Mouse (Mus musculus): ENCODE measurements at regions not wholly inside any gene's neighbourhood (a gene's known extent, or its start where the extent isn't known, plus 50 kb on each side); places are given as distances from the start of the nearest gene placed in this dataset.

- no peak for DNase-seq (ENCODE audit: low spot score in 2 of 2)
- intact Hi-C loops (cut with DNase I) = no loop called here
Measured at GRCm38 (mm10) chr14:78438064-78438677, 98.4 kb downstream of the Akap11 start.

GRCm38 (mm10) chr14:78436586-78436985 lies 100.0 kb downstream of the Akap11 start:
- intact Hi-C loops (cut with DNase I) = no loop called here
- no peak for DNase-seq (ENCODE audit: low spot score in 2 of 2)

- DNase-seq (ENCODE audit: low spot score in 2 of 2) = no peak
- intact Hi-C loops (cut with DNase I) = no loop called here
Measured at GRCm38 (mm10) chr14:78435982-78436381, 100.6 kb downstream of the Akap11 start.

DNA sequence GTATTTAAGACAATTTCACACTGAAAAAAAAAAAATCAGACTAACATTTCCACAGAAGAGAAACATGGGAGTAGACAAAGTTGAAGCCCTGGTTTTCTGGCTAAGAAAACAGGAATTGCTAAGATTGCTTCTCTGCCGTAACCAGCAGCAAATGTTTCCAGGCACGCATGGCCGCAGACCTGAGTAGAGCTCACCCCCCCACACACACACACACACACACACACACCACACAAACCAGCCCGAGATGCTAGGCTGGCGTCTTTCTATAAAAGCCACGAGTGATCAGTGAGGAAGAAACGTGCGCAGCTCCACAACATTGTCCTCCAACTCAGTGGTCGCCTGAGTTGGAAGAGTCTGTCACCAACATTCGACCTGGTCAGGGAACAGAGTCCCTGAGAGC lies 101.0 kb downstream of the Akap11 start:
- DNase-seq (ENCODE audit: low spot score in 2 of 2) = no peak
- intact Hi-C loops (cut with DNase I) = no loop called here

- intact Hi-C loops (cut with DNase I) = loop anchor here (5.0 kb wide), 1 partner anchor 147 kb away; no protein-coding TSS in a partner anchor
- DNase-seq (ENCODE audit: low spot score in 2 of 2) = no peak
Measured at GRCm38 (mm10) chr14:78434753-78435152, 101.9 kb downstream of the Akap11 start.

GRCm38 (mm10) chr14:78434126-78434525 lies 102.5 kb downstream of the Akap11 start:
- no peak for DNase-seq (ENCODE audit: low spot score in 2 of 2)
- intact Hi-C loops (cut with DNase I) = loop anchor here (5.0 kb wide), 1 partner anchor 147 kb away; no protein-coding TSS in a partner anchor

GRCm38 (mm10) chr14:78432471-78432870 lies 104.1 kb downstream of the Akap11 start:
- DNase-seq (ENCODE audit: low spot score in 2 of 2) = no peak
- intact Hi-C loops (cut with DNase I) = loop anchor here (5.0 kb wide), 1 partner anchor 145 kb away; no protein-coding TSS in a partner anchor

DNA sequence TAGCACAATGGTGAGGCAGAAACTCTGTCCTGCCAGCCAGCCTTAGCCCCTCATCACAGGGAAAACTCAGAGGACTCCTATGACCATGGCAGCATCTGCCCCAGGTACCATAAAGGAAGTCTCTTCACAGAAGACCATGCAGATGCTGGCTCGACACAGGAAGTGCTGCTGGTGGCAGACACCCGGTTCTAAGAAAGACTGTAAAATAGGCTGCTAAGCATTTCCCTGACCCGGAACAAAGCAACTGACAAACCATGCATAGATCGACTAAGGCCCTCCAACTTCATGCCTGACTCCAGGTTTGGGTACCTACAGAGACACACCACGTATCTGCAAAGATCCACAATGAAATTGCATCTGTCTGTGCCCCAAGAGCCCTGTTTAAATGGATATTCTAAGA lies 104.7 kb downstream of the Akap11 start:
- DNase-seq (ENCODE audit: low spot score in 2 of 2) = no peak
- intact Hi-C loops (cut with DNase I) = loop anchor here (5.0 kb wide), 1 partner anchor 145 kb away; no protein-coding TSS in a partner anchor

GRCm38 (mm10) chr14:78431406-78431805 lies 105.2 kb downstream of the Akap11 start:
- intact Hi-C loops (cut with DNase I) = loop anchor here (5.0 kb wide), 1 partner anchor 144 kb away; no protein-coding TSS in a partner anchor
- peak in 1 of 2 experiments; percentile 7 for DNase-seq (ENCODE audit: low spot score in 2 of 2)

- peak; percentile 9 to 14 for DNase-seq (ENCODE audit: low spot score in 2 of 2)
- intact Hi-C loops (cut with DNase I) = no loop called here
Measured at GRCm38 (mm10) chr14:78428233-78429019, 108.2 kb downstream of the Akap11 start.

- DNase-seq (ENCODE audit: low spot score in 2 of 2) = no peak
- intact Hi-C loops (cut with DNase I) = no loop called here
Measured at GRCm38 (mm10) chr14:78427062-78427461, 109.5 kb downstream of the Akap11 start.

DNA sequence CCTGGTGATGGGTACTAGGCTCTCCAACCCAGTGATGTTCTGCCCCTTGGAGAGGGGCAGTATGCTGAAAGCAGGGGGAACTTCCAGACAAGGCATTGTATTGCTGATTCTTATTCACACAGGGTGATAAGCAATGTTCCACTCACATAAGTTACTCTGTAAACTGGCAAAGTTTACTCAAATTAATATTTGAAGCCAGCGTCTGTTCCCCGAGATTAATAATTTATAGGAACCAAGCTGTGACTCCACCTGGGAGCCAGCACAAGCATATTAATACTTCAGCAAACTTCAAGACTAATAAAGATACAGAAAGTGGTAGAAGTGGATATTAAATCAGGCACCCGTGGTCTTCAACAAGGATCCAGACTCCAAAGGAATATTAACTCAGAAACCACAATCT lies 114.0 kb downstream of the Akap11 start:
- no peak for DNase-seq (ENCODE audit: low spot score in 2 of 2)
- intact Hi-C loops (cut with DNase I) = no loop called here

- intact Hi-C loops (cut with DNase I) = no loop called here
- DNase-seq (ENCODE audit: low spot score in 2 of 2) = no peak
Measured at GRCm38 (mm10) chr14:78420966-78421365, 113.1 kb upstream of the Tnfsf11 start.

DNA sequence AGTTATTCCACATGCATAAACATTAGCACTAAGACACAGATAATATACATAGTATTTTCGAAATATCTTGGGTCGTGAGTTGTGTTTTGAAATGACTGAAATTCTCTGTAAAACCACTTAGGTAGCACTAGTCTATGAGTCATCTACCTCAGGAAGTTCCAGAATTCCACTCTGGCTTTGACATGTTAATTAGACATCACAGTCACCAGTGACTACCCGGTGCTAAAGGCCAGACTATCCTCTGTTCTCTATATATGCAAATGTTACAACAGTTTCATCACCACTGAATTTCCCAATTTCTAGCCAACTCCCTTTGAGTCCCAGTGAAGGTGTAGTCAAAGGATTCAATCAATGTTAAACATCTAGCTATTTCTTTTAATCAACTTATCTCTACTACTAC lies 112.3 kb upstream of the Tnfsf11 start:
- intact Hi-C loops (cut with DNase I) = no loop called here
- no peak for DNase-seq (ENCODE audit: low spot score in 2 of 2)

DNA sequence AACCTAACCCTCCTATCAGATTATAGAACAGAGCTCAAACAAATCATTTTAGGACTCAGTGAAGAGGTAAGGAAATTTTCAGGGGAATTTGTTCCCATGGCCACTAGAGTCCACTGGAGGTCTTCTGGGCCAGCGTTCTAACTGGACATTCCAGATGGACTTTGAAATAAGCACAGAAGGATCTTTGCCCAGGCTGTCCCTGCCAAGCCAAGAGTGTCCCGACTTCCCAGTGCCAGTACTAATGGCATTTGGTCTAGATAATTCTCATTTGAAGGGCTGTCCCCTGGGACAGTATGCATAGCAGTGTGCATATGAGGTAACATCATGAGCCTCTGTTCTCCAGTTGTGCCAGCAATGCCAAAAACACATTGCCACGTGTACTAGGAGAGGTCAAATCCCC lies 97.7 kb upstream of the Tnfsf11 start:
- no peak for DNase-seq (ENCODE audit: low spot score in 2 of 2)
- intact Hi-C loops (cut with DNase I) = no loop called here

GRCm38 (mm10) chr14:78397914-78398313 lies 90.1 kb upstream of the Tnfsf11 start:
- intact Hi-C loops (cut with DNase I) = no loop called here
- no peak for DNase-seq (ENCODE audit: low spot score in 2 of 2)

DNA sequence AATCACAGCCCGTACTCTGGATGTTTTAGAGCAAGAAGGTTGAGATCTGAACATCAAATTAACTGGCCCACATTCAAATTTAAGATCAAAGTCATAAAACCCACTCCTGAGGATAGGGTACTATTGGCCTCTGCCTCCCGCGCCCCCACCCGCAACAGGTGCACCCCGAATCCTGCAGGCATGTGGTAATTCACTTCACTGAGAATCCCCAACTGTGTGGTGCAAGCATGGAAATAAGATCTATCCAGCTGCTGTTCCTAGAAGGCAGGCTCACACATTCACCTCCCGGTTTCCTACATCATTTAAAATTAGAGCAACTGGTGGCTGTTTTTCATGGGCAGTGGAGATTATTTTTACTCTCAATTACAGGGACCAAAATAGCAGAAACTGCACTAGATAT lies 87.8 kb upstream of the Tnfsf11 start:
- no peak for DNase-seq (ENCODE audit: low spot score in 2 of 2)
- intact Hi-C loops (cut with DNase I) = no loop called here

DNA sequence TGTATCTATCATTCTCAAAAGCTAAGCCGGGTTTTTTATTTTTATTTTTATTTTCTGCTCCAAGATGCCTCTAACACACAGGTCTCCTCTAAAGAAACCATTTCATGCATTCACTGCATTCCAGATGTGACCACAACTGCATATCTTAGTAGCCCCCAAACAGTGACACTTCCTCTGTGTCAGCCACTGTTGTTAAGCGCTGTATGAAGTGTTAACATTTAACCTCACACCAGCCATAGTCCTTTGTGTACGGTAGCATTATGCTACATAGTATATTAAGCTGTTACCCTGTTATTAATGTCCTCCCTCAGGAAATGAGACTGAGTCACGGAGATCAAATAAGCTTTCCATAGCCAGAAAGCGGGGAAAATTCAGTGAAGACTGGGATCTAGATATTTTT lies 79.2 kb upstream of the Tnfsf11 start:
- intact Hi-C loops (cut with DNase I) = no loop called here

GRCm38 (mm10) chr14:78384370-78384769 lies 76.5 kb upstream of the Tnfsf11 start:
- intact Hi-C loops (cut with DNase I) = no loop called here
- DNase-seq (ENCODE audit: low spot score in 2 of 2) = no peak

More for the DNA sequence above, 79.2 kb upstream of the Tnfsf11 start:
- no peak for DNase-seq (ENCODE audit: low spot score in 2 of 2)

DNA sequence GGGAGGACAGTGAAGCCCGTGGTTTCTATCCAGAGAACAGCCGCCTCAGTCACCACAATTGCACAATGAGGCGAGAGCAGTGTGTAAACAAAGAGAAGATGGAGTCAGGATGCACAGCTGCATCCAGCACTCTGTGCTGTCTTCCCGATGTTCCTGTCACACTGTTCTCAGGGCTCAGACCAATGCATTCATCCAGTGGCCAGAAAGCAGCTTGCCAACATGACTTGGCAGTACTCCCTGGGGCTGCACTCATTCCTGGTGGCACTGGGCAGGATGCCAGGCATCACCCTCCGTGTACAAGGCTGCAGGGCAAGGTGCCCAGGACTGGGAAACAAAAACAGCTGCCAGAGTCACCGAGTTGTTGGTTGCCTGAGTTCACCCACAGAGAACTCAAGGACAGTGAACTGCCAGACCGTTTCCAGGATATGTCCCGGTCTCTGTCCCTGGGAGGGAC lies 75.4 kb upstream of the Tnfsf11 start:
- intact Hi-C loops (cut with DNase I) = no loop called here

GRCm38 (mm10) chr14:78380011-78380410 lies 72.2 kb upstream of the Tnfsf11 start:
- no peak for DNase-seq (ENCODE audit: low spot score in 2 of 2)
- intact Hi-C loops (cut with DNase I) = no loop called here

More for the DNA sequence above, 75.4 kb upstream of the Tnfsf11 start:
- DNase-seq (ENCODE audit: low spot score in 2 of 2) = peak; percentile 80 to 84

Data from left cerebral cortex, postnatal 36 days (tissue).